Comparison of ENCODE assay signal across 38 mouse cellular contexts in genomic region chr4:117666054-117666453, GRCm38 (mm10). TPM values are rescaled to one million over a fixed set of nuclear protein-coding genes. Genes with fewer than 3 reads are reported as not detected.
"Had no signal": no experiment of that assay in that cellular context is flagged by ENCODE, and none has a peak within 500 bp of the region (broad histone marks: within the 10 kb centered on the region; RNA-seq: fewer than 3 reads in every experiment).

No protein-coding gene starts in this region.

- H3K4me1 ChIP-seq: heart, embryonic 10.5 days; heart, embryonic 12.5 days; kidney, embryonic 15.5 days had no signal

- H3K27me3 ChIP-seq: heart, embryonic 12.5 days; hindbrain, embryonic 15.5 days; kidney, embryonic 15.5 days; limb, embryonic 13.5 days; limb, embryonic 15.5 days; liver, embryonic 12.5 days had no signal

- H3K9me3 ChIP-seq: heart, embryonic 10.5 days; heart, embryonic 12.5 days; hindbrain, embryonic 15.5 days; kidney, embryonic 15.5 days; limb, embryonic 13.5 days; limb, embryonic 15.5 days; liver, embryonic 12.5 days had no signal

- H3K27ac ChIP-seq: heart, embryonic 10.5 days; hindbrain, postnatal 0 days; kidney, embryonic 15.5 days; kidney, postnatal 0 days; left cerebral cortex, adult 2 months; limb, embryonic 13.5 days; limb, embryonic 15.5 days; liver, embryonic 12.5 days; liver, embryonic 14.5 days had no signal

- H3K4me2 ChIP-seq: heart, embryonic 12.5 days; hindbrain, embryonic 15.5 days; kidney, embryonic 15.5 days; limb, embryonic 13.5 days; limb, embryonic 15.5 days; liver, embryonic 12.5 days had no signal

- DNase-seq: heart, adult 18-20 months; heart, postnatal 10 days; heart, postnatal 36 days; kidney, adult 11 months; kidney, postnatal 14 days had no signal

- H3K4me3 ChIP-seq: heart, embryonic 10.5 days; heart, embryonic 12.5 days; hindbrain, embryonic 15.5 days; kidney, embryonic 15.5 days; left cerebral cortex, adult 2 months; limb, embryonic 13.5 days; limb, embryonic 15.5 days; liver, embryonic 12.5 days had no signal

- ATAC-seq: intestine, embryonic 16.5 days; liver, embryonic 12.5 days had no signal

- H3K9ac ChIP-seq: heart, embryonic 12.5 days; hindbrain, embryonic 15.5 days; kidney, embryonic 15.5 days; limb, embryonic 13.5 days; limb, embryonic 15.5 days; liver, embryonic 12.5 days; liver, embryonic 14.5 days had no signal

RNA-seq across cellular contexts. Expression of gene Gm12845, which starts 58.2 kb away (rescaled TPM):
- total RNA-seq: gastrocnemius, postnatal 10 days; gastrocnemius, postnatal 25 days; gastrocnemius, postnatal 4 days; granulocyte monocyte progenitor cell, adult 5-6 weeks; heart, adult 18-20 months; heart, adult 8-10 months; heart, postnatal 10 days; heart, postnatal 36 days; hematopoietic stem cell, adult 5-6 weeks; hindbrain, postnatal 0 days; layer of hippocampus, adult 18-20 months; layer of hippocampus, adult 8-10 months; layer of hippocampus, postnatal 10 days; layer of hippocampus, postnatal 25 days; left cerebral cortex, adult 2 months; left cerebral cortex, postnatal 10 days; left cerebral cortex, postnatal 25 days; left cerebral cortex, postnatal 4 days; liver, adult 2 months had no signal
- polyA plus RNA-seq: frontal cortex, adult 2 months; heart, embryonic 10.5 days; heart, embryonic 12.5 days; heart, embryonic 14.5 days; heart, embryonic 16.5 days; hindbrain, embryonic 15.5 days; hindbrain, postnatal 0 days; intestine, embryonic 14.5 days; intestine, embryonic 16.5 days; kidney, adult 2 months; kidney, embryonic 15.5 days; kidney, postnatal 0 days; large intestine, adult 2 months; limb, embryonic 11.5 days; limb, embryonic 13.5 days; limb, embryonic 15.5 days; liver, adult 2 months; liver, embryonic 12.5 days; liver, embryonic 14.5 days had no signal
